Mouse (Mus musculus) hindbrain, embryonic 16.5 days (tissue): ENCODE measurements at regions not wholly inside any gene's neighbourhood (a gene's known extent, or its start where the extent isn't known, plus 50 kb on each side); places are given as distances from the start of the nearest gene placed in this dataset.

ENCODE experiments used
- ATAC-seq: fragments of 200-750 bp; cut with Nextera tagmentation; 2 replicates; pipeline ENCODE4 v1.8.0; 2017; ENCODE audit warnings: moderate TSS enrichment, moderate library complexity
- H3K27ac ChIP-seq: fragments of 300-500 bp; sonication (generic); 2 replicates; pipeline ENCODE4 v1.5.1; 2014; ENCODE audit warnings: low read depth, mild to moderate bottlenecking, control low read depth, low read length, moderate library complexity
- H3K27me3 ChIP-seq: fragments of 300-500 bp; sonication (generic); replicated peaks from 2 replicates; pipeline ENCODE4 v1.6.1; 2014; ENCODE audit warnings: low read length; ENCODE audit not compliant: control insufficient read depth, insufficient read depth
- H3K36me3 ChIP-seq: fragments of 300-500 bp; sonication (generic); 2 replicates; pipeline ENCODE4 v1.6.1; 2014; ENCODE audit warnings: mild to moderate bottlenecking, low read length, moderate library complexity, mixed read lengths; ENCODE audit not compliant: control insufficient read depth, insufficient read depth
- H3K4me1 ChIP-seq: fragments of 300-500 bp; sonication (generic); 2 replicates; pipeline ENCODE4 v1.6.1; 2014; ENCODE audit warnings: low read depth, low read length; ENCODE audit not compliant: control insufficient read depth, insufficient read depth
- H3K4me2 ChIP-seq: fragments of 300-500 bp; sonication (generic); 2 replicates; pipeline ENCODE4 v1.6.1; 2014; ENCODE audit warnings: mild to moderate bottlenecking, low read length, control low read depth, moderate library complexity
- H3K4me3 ChIP-seq: fragments of 300-500 bp; sonication (generic); 2 replicates; pipeline ENCODE4 v1.5.1; 2014; ENCODE audit warnings: mild to moderate bottlenecking, low read length, control low read depth, moderate library complexity
- H3K9ac ChIP-seq: fragments of 300-500 bp; sonication (generic); 2 replicates; pipeline ENCODE4 v1.6.1; 2014; ENCODE audit warnings: low read depth, mild to moderate bottlenecking, control low read depth, low read length, moderate library complexity
- H3K9me3 ChIP-seq: fragments of 300-500 bp; sonication (generic); 2 replicates; pipeline ENCODE4 v1.6.1; 2014; ENCODE audit warnings: mild to moderate bottlenecking, low read length, moderate library complexity; ENCODE audit not compliant: control insufficient read depth
- whole genome bisulfite sequencing: fragments of 180-500 bp; shearing (Covaris S2); extraction: QIAGEN DNeasy Blood & Tissue Kit; methylation state at CpG from one replicate; pipeline ENCODE4 v1.1.7; 2014; 5-methylcytosine and 5-hydroxymethylcytosine counted together

DNA sequence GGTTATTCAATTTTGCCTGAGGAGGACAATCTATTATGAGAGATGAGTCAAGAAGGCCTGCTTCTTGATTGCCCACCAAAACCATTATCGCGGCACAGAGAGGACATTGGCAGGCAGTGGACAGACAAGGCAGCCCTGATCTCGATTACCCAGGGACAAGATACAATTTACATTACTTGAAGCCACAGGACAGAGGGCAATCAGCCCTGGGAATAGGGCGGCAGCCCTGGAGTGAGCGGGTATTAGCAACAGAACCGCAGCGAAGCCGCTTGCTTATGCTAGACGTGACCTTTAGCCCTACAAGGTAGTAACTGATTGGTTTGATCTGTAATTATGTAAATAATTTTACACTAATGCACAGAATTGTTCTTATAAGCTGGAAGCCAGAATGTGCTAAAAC, 586.0 kb upstream of the Pitx2 start:
- H3K9ac ChIP-seq: no peak overlapping the region
- H3K4me1 ChIP-seq: no peaks in the 10 kb centered on the region
- 79% methylated on average over 9 of the region's 9 CpGs for WGBS
- H3K9me3 ChIP-seq: no peaks in the 10 kb centered on the region
- no peak overlapping the region for H3K4me3 ChIP-seq
- no peaks in the 10 kb centered on the region for H3K36me3 ChIP-seq
- H3K27me3 ChIP-seq: no peaks in the 10 kb centered on the region
- ATAC-seq: no peak
- H3K27ac ChIP-seq: no peak overlapping the region
- H3K4me2 ChIP-seq: no peak overlapping the region

DNA sequence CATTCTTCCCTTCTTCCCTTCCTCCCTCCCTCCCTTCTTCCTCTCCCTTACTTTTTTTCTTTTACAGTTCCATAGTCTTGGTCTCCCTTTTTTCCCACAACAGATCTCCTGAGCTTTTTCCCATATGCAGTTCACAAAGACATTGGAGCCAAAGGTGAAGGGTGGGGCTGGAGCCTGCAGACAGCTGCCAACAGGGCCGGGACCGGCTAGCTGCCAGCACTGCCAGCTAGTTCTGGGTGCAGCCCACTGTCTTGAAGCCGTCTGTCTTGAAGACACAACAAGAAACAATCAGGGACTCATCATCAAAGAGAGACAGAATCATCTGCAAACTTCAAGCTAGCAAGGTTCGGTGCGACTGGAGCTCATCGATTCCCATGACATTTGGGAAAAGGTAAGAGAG, 588.9 kb upstream of the Pitx2 start:
- Histone ChIP-seq H3K27me3 (no peaks in the 10 kb centered on the region), H3K4me3 (no peak overlapping the region), H3K9ac (no peak overlapping the region), H3K4me1 (no peaks in the 10 kb centered on the region), H3K9me3 (no peaks in the 10 kb centered on the region), H3K36me3 (no peaks in the 10 kb centered on the region), H3K27ac (no peak overlapping the region), H3K4me2 (no peak overlapping the region)
- ATAC-seq: no peak
- 76% methylated on average over 6 of the region's 6 CpGs for WGBS

DNA sequence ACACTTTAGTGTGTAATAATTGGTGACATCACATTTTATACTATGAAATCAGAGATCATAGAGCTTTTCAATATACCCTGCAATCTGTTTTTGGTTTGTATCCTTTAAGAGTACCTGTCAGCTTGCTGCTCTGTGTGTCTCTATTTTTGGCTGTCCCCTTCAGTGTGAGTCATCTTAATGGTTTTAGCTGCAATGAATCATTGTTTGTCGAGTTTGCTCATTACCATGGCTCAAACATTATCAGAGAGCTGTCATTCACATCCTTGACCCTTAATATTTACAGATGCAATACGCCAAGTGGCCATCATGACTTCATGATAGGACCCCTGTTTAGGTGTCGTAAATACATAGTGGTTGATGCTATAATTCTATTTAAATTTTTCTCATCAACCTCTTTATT, 591.0 kb upstream of the Pitx2 start:
- ATAC-seq: no peak
- H3K4me2 ChIP-seq: no peak overlapping the region
- H3K9ac ChIP-seq: no peak overlapping the region
- H3K27me3 ChIP-seq: no peaks in the 10 kb centered on the region
- no peak overlapping the region for H3K27ac ChIP-seq
- H3K9me3 ChIP-seq: no peaks in the 10 kb centered on the region
- no peaks in the 10 kb centered on the region for H3K4me1 ChIP-seq
- 79% methylated on average over 3 of the region's 3 CpGs for WGBS
- H3K36me3 ChIP-seq: no peaks in the 10 kb centered on the region
- H3K4me3 ChIP-seq: no peak overlapping the region

DNA sequence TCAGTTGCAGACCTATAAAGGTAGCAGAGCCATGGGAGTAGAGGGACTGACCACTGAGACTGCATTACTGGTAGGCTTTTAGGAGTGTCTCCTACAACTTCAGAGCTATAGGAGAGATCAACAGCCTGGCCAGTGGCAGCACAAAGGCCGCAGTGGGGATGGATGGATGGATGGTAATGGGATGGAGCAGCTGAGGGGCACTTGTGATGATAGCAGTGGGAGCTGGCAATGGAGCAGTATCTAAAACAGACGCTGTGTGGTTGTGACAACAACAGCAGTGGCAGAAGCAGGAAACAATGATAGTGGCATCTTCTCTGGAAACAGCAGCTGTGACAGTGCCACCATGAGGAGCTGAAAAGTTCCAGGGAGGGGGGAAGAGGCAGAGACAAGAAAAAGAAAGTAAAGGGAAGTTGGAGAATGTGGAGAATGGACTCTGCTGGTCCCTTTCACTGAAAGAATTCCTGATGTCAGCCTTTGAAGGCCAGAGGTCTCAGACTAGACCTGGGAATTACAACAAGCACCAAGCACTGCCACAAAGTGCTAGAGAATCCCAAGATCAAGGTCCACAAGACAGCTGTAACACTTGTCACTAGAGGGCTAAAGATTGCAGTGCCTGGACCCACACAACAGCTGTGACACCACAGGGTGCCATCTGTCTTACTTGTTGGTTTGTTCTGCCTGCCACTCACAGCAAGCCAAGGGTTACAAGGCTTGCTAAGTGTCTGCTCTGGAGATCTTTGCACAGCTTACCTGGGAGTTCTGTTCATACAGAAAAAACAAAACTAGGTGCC, 624.1 kb upstream of the Pitx2 start:
- Histone ChIP-seq H3K9me3 (no peaks in the 10 kb centered on the region), H3K4me3 (no peak overlapping the region), H3K36me3 (no peaks in the 10 kb centered on the region), H3K4me1 (no peaks in the 10 kb centered on the region), H3K27ac (no peak overlapping the region), H3K4me2 (no peak overlapping the region), H3K9ac (no peak overlapping the region), H3K27me3 (no peaks in the 10 kb centered on the region)
- peak; percentile 17; the same call in 1 of the 2 replicates for ATAC-seq
- WGBS: 84% methylated on average over 2 of the region's 2 CpGs

DNA sequence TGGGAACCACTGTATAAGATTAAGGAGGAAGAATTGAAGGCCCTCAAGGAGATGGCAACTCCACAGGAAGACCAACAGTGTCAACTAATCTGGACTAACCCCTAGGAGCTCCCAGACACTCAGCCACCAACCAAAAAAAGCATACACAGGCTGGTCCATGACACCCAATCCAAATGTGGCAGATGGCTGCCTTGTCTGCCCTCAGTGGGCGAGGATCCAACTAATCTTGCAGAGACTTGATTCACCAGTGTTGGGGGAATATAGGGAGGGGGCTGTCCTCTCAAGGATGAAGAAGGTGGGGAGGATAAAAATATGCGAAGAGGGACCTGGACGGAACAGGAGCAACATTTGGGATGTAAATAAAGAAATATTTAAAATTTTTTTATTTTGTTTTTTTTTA, 629.1 kb upstream of the Pitx2 start:
- no peak for ATAC-seq

DNA sequence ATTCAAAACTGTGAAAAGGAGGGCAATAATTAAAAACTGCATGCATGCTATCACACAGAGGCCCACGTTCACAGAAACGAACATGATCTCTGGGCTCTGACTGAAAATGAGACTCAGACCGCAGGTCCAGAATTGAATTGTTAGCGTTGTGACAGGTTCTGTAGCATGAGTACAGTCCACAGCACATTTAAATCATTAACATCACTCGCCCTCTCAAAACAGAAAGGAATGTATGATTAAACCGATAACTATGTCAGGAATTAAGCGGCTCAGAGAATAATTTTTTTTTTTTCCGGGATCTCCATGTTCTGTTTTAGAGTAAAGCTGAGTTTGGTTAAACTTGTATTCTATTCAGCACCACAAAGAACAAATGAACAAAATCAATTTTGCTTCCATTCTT, 634.3 kb upstream of the Pitx2 start:
- no peak for ATAC-seq
- Histone ChIP-seq H3K4me2 (no peak overlapping the region), H3K4me3 (no peak overlapping the region), H3K36me3 (no peaks in the 10 kb centered on the region), H3K27ac (no peak overlapping the region), H3K9me3 (no peaks in the 10 kb centered on the region), H3K4me1 (no peaks in the 10 kb centered on the region), H3K27me3 (no peaks in the 10 kb centered on the region), H3K9ac (no peak overlapping the region)
- 71% methylated on average over 8 of the region's 8 CpGs for WGBS

More for the DNA sequence above, 629.1 kb upstream of the Pitx2 start:
- Histone ChIP-seq H3K9me3 (no peaks in the 10 kb centered on the region), H3K36me3 (no peaks in the 10 kb centered on the region), H3K27me3 (no peaks in the 10 kb centered on the region), H3K4me1 (no peaks in the 10 kb centered on the region), H3K4me2 (no peak overlapping the region), H3K9ac (no peak overlapping the region), H3K4me3 (no peak overlapping the region), H3K27ac (no peak overlapping the region)
- 89% methylated on average over 3 of the region's 3 CpGs for WGBS

DNA sequence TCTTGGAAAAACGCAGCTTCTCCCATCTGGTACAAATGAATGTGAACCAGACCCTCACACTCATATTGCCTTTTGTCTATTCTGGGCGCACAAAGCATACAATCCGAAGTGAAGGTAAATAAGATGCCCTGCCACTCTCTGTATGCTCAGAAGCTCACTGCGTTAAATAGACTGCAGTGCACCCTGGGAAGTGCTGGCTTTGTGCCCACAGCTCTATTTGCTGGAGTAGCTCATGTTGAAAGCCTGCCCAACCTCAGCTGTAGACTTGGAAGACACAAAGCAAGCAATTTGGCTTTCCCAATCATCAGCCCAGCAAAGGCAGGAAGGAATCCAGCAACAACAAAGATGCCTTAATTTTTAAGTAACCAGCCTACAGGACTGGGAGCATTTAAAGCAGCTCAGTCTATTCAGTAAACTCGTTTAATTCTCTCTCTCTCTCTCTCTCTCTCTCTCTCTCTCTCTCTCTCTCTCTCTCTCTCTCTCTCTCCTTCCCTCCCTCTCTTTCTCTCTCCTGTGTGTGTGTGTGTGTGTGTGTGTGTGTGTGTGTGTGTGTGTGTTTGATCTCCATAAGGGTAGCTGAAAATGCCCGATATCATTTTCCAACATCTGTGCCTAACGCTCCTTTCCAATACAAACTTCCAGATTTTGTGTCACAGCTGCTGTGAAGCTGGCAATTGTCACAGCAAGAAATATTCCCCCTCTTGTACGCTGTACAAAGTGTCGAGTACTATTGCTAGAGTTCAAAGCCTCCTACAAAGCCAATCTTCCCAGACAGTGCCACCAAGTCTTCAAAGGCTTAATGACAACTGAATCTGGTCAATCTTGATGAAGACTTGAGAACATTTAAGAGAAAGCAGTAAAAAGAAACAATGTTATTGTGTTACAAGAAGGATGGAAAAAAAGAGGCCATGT, 650.5 kb upstream of the Fam241a start:
- no peaks in the 10 kb centered on the region for H3K9me3 ChIP-seq
- 33% methylated on average over 9 of the region's 9 CpGs for WGBS
- H3K36me3 ChIP-seq: no peaks in the 10 kb centered on the region
- peak overlapping the region; percentile 11; the same call in 1 of the 2 replicates for H3K4me2 ChIP-seq
- H3K27me3 ChIP-seq: no peaks in the 10 kb centered on the region
- 0 out of 2 replicates have a peak overlapping the region, but pooled peaks have one; percentile 31 for H3K27ac ChIP-seq
- no peak overlapping the region for H3K4me3 ChIP-seq
- peak; percentile 98 for ATAC-seq
- peaks cover 2% of the 10 kb centered on the region; the same call in 1 of the 2 replicates for H3K4me1 ChIP-seq
- no peak overlapping the region for H3K9ac ChIP-seq

DNA sequence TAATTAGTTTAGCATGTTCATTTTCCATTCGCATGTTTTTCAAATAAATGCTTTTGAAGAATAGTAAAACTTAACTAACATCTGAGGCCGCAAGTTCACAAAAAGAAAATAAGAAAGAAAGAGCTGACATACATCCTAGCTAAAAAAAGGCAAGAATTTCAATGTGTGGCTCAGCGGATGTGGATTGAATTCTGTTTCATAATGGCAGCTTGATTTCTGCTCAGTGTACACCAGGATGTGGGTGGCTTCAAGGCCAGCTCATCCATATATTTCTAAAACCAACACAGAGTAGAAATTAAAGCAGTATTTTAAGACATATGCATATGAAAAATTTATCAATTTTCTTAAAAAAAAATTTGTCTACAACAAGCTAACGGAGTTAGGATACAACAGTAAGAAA, 629.3 kb upstream of the Fam241a start:
- WGBS: 88% methylated on average over 4 of the region's 4 CpGs
- ATAC-seq: no peak

DNA sequence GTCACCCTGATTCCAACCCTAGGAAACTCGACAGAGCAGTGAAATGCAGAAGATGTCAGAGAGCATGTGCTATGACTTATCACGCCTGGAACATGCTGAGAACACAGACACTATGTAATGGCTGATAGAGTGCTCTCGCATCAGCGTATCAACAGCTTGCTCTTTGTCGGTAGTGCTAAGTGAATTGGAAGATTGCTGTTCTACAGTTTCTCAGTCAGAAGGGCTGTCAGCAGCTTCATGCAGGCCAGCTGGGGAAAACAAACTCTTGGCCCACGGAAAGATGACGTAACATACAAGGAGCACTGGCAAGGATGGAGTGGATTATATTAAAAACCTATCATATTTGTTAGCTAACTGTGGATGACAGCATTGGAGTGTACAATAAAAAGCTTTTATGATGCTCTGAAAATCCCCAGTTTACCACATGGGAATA, 624.6 kb upstream of the Fam241a start:
- no peaks in the 10 kb centered on the region for H3K9me3 ChIP-seq
- peak overlapping the region; percentile 35 for H3K27ac ChIP-seq
- peaks cover 4% of the 10 kb centered on the region; the same call in 1 of the 2 replicates for H3K4me1 ChIP-seq
- no peak overlapping the region for H3K4me3 ChIP-seq
- no peaks in the 10 kb centered on the region for H3K27me3 ChIP-seq
- ATAC-seq: peak; percentile 93
- no peaks in the 10 kb centered on the region for H3K36me3 ChIP-seq
- H3K9ac ChIP-seq: no peak overlapping the region
- H3K4me2 ChIP-seq: peak overlapping the region; percentile 46
- 33% methylated on average over 7 of the region's 7 CpGs for WGBS

More for the DNA sequence above, 629.3 kb upstream of the Fam241a start:
- H3K27me3 ChIP-seq: no peaks in the 10 kb centered on the region
- H3K9ac ChIP-seq: no peak overlapping the region
- no peak overlapping the region for H3K4me2 ChIP-seq
- H3K36me3 ChIP-seq: no peaks in the 10 kb centered on the region
- no peak overlapping the region for H3K27ac ChIP-seq
- H3K9me3 ChIP-seq: no peaks in the 10 kb centered on the region
- H3K4me3 ChIP-seq: no peak overlapping the region
- H3K4me1 ChIP-seq: no peaks in the 10 kb centered on the region
